Mouse (Mus musculus) cerebellum, adult 2 months (tissue): Measurements from ENCODE around the gene Zswim8.

ENCODE experiments used
- CTCF ChIP-seq: fragments of 200-500 bp; IDR thresholded peaks from 2 replicates; pipeline ENCODE4 v1.5.1; 2011; ENCODE audit warnings: low read depth, mild to moderate bottlenecking, control low read depth, low read length, moderate library complexity, borderline replicate concordance; ENCODE audit not compliant: insufficient read depth
- POLR2A ChIP-seq: fragments of 200-500 bp; IDR thresholded peaks from 2 replicates; pipeline ENCODE4 v1.6.1; 2011; ENCODE audit warnings: low read length, control low read depth, borderline replicate concordance; ENCODE audit not compliant: insufficient read depth

- TF ChIP-seq POLR2A: no peak
- TF ChIP-seq CTCF: no peak
These were observed 42.9 kb upstream of the Zswim8 start for GRCm38 (mm10) chr14:20664436-20664835.
